Mouse (Mus musculus): Measurements from ENCODE around the gene Fkbp1a. TPM values are rescaled to one million over a fixed set of nuclear protein-coding genes. Genes with fewer than 3 reads are reported as not detected.

The Fkbp1a gene
- polyA plus RNA-seq, 1 experiment from 2014 or later: 608 TPM

GRCm38 (mm10) chr2:151524324-151525041 is 17.8 kb upstream of the Fkbp1a start:
- ATAC-seq: no peak
- no peaks in the 10 kb centered on the region for H3K9me3 ChIP-seq (replicated peaks; ENCODE audit: control insufficient read depth, low read length, poor library complexity, severe bottlenecking)

DNA sequence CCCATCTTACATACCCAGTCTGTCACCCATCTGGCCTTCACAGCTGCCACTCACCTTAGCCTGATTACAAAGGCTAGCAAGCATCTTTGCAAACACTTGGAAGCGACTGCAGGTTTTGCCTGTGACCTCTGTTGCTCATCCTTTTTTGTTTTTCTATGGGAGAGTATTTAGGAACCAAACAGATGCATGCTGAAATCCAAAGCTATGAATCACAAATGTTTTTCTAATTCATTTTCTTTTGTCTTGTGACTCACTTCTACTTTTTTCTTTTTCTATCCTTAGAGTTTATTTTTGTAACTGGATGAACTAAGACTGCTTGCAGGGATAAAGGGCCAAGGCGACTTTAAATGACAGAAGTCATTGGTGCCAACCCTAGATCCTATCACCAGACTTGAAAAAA is 16.8 kb upstream of the Fkbp1a start:
- no peaks in the 10 kb centered on the region for H3K9me3 ChIP-seq (replicated peaks; ENCODE audit: control insufficient read depth, low read length, poor library complexity, severe bottlenecking)
- no peak overlapping the region for H3K4me2 ChIP-seq (ENCODE audit: low read length)
- peaks cover 11% of the 10 kb centered on the region for H3K36me3 ChIP-seq (ENCODE audit: control insufficient read depth, insufficient read depth, low read length)
- 78% methylated on average over 2 of the region's 2 CpGs for WGBS
- no peak overlapping the region for H3K9ac ChIP-seq (ENCODE audit: low read depth, low read length)
- H3K27me3 ChIP-seq (ENCODE audit: control insufficient read depth, insufficient read depth, low read depth, low read length): no peaks in the 10 kb centered on the region
- no peak for ATAC-seq
- H3K4me1 ChIP-seq (ENCODE audit: control insufficient read depth, insufficient read depth, low read length): no peaks in the 10 kb centered on the region
- no peak overlapping the region for H3K27ac ChIP-seq (ENCODE audit: low read length)
- H3K4me3 ChIP-seq (ENCODE audit: low read depth, low read length): no peak overlapping the region

More at GRCm38 (mm10) chr2:151524324-151525041, 17.8 kb upstream of the Fkbp1a start:
- no peak overlapping the region for H3K27ac ChIP-seq (ENCODE audit: low read length)
- WGBS: 61% methylated on average over 4 of the region's 4 CpGs
- peaks cover 15% of the 10 kb centered on the region for H3K36me3 ChIP-seq (ENCODE audit: control insufficient read depth, insufficient read depth, low read length)
- H3K4me1 ChIP-seq (ENCODE audit: control insufficient read depth, insufficient read depth, low read length): no peaks in the 10 kb centered on the region
- no peaks in the 10 kb centered on the region for H3K27me3 ChIP-seq (ENCODE audit: control insufficient read depth, insufficient read depth, low read depth, low read length)
- no peak overlapping the region for H3K4me2 ChIP-seq (ENCODE audit: low read length)
- no peak overlapping the region for H3K4me3 ChIP-seq (ENCODE audit: low read depth, low read length)
- no peak overlapping the region for H3K9ac ChIP-seq (ENCODE audit: low read depth, low read length)

DNA sequence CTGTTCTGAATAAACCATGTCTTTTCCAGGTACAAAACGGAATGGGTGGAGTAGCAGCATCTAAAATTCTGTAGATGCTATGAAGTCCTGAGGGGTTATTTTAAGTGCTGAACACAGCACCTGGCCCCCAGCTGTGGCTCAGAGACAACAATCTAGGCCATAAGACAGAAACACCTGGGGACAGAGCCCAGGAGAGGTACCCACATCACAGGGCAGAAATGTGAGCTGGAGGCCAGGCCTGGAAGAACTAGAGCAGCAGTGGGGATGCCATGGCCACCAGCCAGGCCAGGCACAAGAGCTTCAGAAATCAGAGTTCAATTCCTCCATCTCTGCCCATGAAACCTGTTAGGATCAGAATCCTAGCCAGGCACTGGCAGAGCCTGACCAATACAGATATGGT is 14.2 kb upstream of the Fkbp1a start:
- H3K4me2 ChIP-seq (ENCODE audit: low read length): no peak overlapping the region
- WGBS: 82% methylated on average over 1 of the region's 1 CpGs
- H3K4me1 ChIP-seq (ENCODE audit: control insufficient read depth, insufficient read depth, low read length): no peaks in the 10 kb centered on the region
- H3K27me3 ChIP-seq (ENCODE audit: control insufficient read depth, insufficient read depth, low read depth, low read length): no peaks in the 10 kb centered on the region
- no peak for ATAC-seq
- H3K36me3 ChIP-seq (ENCODE audit: control insufficient read depth, insufficient read depth, low read length): peaks cover 2% of the 10 kb centered on the region; the same call in 1 of the 2 replicates
- no peak overlapping the region for H3K9ac ChIP-seq (ENCODE audit: low read depth, low read length)
- no peak overlapping the region for H3K27ac ChIP-seq (ENCODE audit: low read length)
- no peaks in the 10 kb centered on the region for H3K9me3 ChIP-seq (replicated peaks; ENCODE audit: control insufficient read depth, low read length, poor library complexity, severe bottlenecking)
- H3K4me3 ChIP-seq (ENCODE audit: low read depth, low read length): no peak overlapping the region

- Histone ChIP-seq H3K36me3 (ENCODE audit: control insufficient read depth, insufficient read depth, low read length) (peaks cover 2% of the 10 kb centered on the region; the same call in 1 of the 2 replicates), H3K27me3 (ENCODE audit: control insufficient read depth, insufficient read depth, low read depth, low read length) (no peaks in the 10 kb centered on the region), H3K4me3 (ENCODE audit: low read depth, low read length) (no peak overlapping the region), H3K27ac (ENCODE audit: low read length) (no peak overlapping the region), H3K4me1 (ENCODE audit: control insufficient read depth, insufficient read depth, low read length) (no peaks in the 10 kb centered on the region), H3K4me2 (ENCODE audit: low read length) (no peak overlapping the region), H3K9me3 (replicated peaks; ENCODE audit: control insufficient read depth, low read length, poor library complexity, severe bottlenecking) (no peaks in the 10 kb centered on the region), H3K9ac (ENCODE audit: low read depth, low read length) (no peak overlapping the region)
- ATAC-seq: no peak
These were observed 13.1 kb upstream of the Fkbp1a start for GRCm38 (mm10) chr2:151529169-151529568.

- H3K4me2 ChIP-seq (ENCODE audit: low read length): no peak overlapping the region
- H3K27ac ChIP-seq (ENCODE audit: low read length): no peak overlapping the region
- no peaks in the 10 kb centered on the region for H3K4me1 ChIP-seq (ENCODE audit: control insufficient read depth, insufficient read depth, low read length)
- no peaks in the 10 kb centered on the region for H3K27me3 ChIP-seq (ENCODE audit: control insufficient read depth, insufficient read depth, low read depth, low read length)
- no peak overlapping the region for H3K9ac ChIP-seq (ENCODE audit: low read depth, low read length)
- no peaks in the 10 kb centered on the region for H3K9me3 ChIP-seq (replicated peaks; ENCODE audit: control insufficient read depth, low read length, poor library complexity, severe bottlenecking)
- peaks cover 2% of the 10 kb centered on the region; the same call in 1 of the 2 replicates for H3K36me3 ChIP-seq (ENCODE audit: control insufficient read depth, insufficient read depth, low read length)
- 67% methylated on average over 8 of the region's 8 CpGs for WGBS
- no peak for ATAC-seq
- no peak overlapping the region for H3K4me3 ChIP-seq (ENCODE audit: low read depth, low read length)
These were observed 11.7 kb upstream of the Fkbp1a start for GRCm38 (mm10) chr2:151530378-151531230.

DNA sequence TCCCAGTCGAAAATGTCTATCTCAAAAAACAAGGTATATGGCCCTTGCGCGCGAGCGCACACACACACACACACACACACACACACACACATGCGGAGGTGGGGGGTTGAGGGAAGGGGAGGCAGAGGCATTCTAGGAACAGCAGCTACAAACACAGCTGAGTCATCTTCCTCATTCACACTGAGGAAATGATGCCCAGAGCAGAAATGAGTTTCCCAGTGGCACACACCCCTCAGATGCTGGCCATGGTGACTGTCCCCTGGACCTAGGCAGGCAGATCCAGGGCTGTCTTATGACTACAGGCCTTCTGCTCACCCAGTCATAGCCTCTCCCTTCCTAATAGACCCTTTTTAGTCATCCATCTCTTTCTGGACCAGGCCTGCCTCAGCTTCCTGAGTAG is 8.7 kb upstream of the Fkbp1a start:
- Histone ChIP-seq H3K4me1 (ENCODE audit: control insufficient read depth, insufficient read depth, low read length) (no peaks in the 10 kb centered on the region), H3K4me2 (ENCODE audit: low read length) (no peak overlapping the region), H3K27ac (ENCODE audit: low read length) (no peak overlapping the region), H3K36me3 (ENCODE audit: control insufficient read depth, insufficient read depth, low read length) (no peaks in the 10 kb centered on the region), H3K9ac (ENCODE audit: low read depth, low read length) (no peak overlapping the region), H3K27me3 (ENCODE audit: control insufficient read depth, insufficient read depth, low read depth, low read length) (no peaks in the 10 kb centered on the region), H3K9me3 (replicated peaks; ENCODE audit: control insufficient read depth, low read length, poor library complexity, severe bottlenecking) (no peaks in the 10 kb centered on the region), H3K4me3 (ENCODE audit: low read depth, low read length) (no peak overlapping the region)
- ATAC-seq: no peak
- WGBS: 95% methylated on average over 6 of the region's 6 CpGs

- no peaks in the 10 kb centered on the region for H3K36me3 ChIP-seq (ENCODE audit: control insufficient read depth, insufficient read depth, low read length)
- WGBS: 8% methylated on average over 1 of the region's 1 CpGs
- no peak overlapping the region for H3K27ac ChIP-seq (ENCODE audit: low read length)
- H3K4me1 ChIP-seq (ENCODE audit: control insufficient read depth, insufficient read depth, low read length): no peaks in the 10 kb centered on the region
- no peak overlapping the region for H3K9ac ChIP-seq (ENCODE audit: low read depth, low read length)
- ATAC-seq: 0 out of 2 replicates have a peak, but pooled peaks have one; percentile 36
- H3K27me3 ChIP-seq (ENCODE audit: control insufficient read depth, insufficient read depth, low read depth, low read length): no peaks in the 10 kb centered on the region
- no peak overlapping the region for H3K4me3 ChIP-seq (ENCODE audit: low read depth, low read length)
- H3K9me3 ChIP-seq (replicated peaks; ENCODE audit: control insufficient read depth, low read length, poor library complexity, severe bottlenecking): no peaks in the 10 kb centered on the region
- H3K4me2 ChIP-seq (ENCODE audit: low read length): no peak overlapping the region
These were observed 6.2 kb upstream of the Fkbp1a start for GRCm38 (mm10) chr2:151535961-151536617.

DNA sequence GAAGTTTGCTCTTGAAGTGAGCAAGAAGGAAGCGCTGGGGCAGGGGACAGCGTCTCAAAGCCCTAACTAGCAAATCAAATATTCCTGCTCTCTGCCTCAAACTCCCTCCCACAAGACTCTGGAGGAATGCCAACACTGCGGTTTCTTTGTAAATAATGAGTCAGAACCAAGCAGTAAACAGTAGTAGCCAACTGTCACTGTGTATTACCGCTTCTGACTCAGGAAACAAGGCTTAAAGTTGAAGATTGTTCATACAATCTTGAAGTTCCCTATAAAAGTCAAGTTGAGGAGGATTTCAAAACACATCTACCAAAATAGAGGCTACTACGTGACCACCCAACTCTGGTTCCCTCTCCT is 5.7 kb upstream of the Fkbp1a start:
- ATAC-seq: no peak
- Histone ChIP-seq H3K27me3 (ENCODE audit: control insufficient read depth, insufficient read depth, low read depth, low read length) (no peaks in the 10 kb centered on the region), H3K4me3 (ENCODE audit: low read depth, low read length) (no peak overlapping the region), H3K4me2 (ENCODE audit: low read length) (no peak overlapping the region), H3K9me3 (replicated peaks; ENCODE audit: control insufficient read depth, low read length, poor library complexity, severe bottlenecking) (no peaks in the 10 kb centered on the region), H3K9ac (ENCODE audit: low read depth, low read length) (no peak overlapping the region), H3K4me1 (ENCODE audit: control insufficient read depth, insufficient read depth, low read length) (peaks cover 4% of the 10 kb centered on the region; the same call in 1 of the 2 replicates), H3K27ac (ENCODE audit: low read length) (no peak overlapping the region), H3K36me3 (ENCODE audit: control insufficient read depth, insufficient read depth, low read length) (no peaks in the 10 kb centered on the region)
- WGBS: 74% methylated on average over 5 of the region's 5 CpGs

GRCm38 (mm10) chr2:151538646-151539045 is 3.6 kb upstream of the Fkbp1a start:
- H3K9me3 ChIP-seq (replicated peaks; ENCODE audit: control insufficient read depth, low read length, poor library complexity, severe bottlenecking): no peaks in the 10 kb centered on the region
- no peaks in the 10 kb centered on the region for H3K27me3 ChIP-seq (ENCODE audit: control insufficient read depth, insufficient read depth, low read depth, low read length)
- no peaks in the 10 kb centered on the region for H3K36me3 ChIP-seq (ENCODE audit: control insufficient read depth, insufficient read depth, low read length)
- H3K9ac ChIP-seq (ENCODE audit: low read depth, low read length): no peak overlapping the region
- ATAC-seq: no peak
- WGBS: 64% methylated on average over 4 of the region's 4 CpGs
- no peak overlapping the region for H3K4me2 ChIP-seq (ENCODE audit: low read length)
- peaks cover 10% of the 10 kb centered on the region for H3K4me1 ChIP-seq (ENCODE audit: control insufficient read depth, insufficient read depth, low read length)
- H3K27ac ChIP-seq (ENCODE audit: low read length): no peak overlapping the region
- H3K4me3 ChIP-seq (ENCODE audit: low read depth, low read length): no peak overlapping the region

Data from midbrain, embryonic 16.5 days (tissue).